Mouse (Mus musculus) midbrain, embryonic 15.5 days (tissue): ENCODE measurements around the gene Arid1b. TPM values are rescaled to one million over a fixed set of nuclear protein-coding genes. Genes with fewer than 3 reads are reported as not detected.
A peak's percentile ranks its signal among the peaks of the same experiment; 100 is the strongest.

ENCODE experiments used
- ATAC-seq: fragments of 200-750 bp; cut with Nextera tagmentation; replicated peaks from 2 replicates; pipeline ENCODE4 v1.8.0; 2017; ENCODE audit warnings: moderate TSS enrichment
- H3K27ac ChIP-seq: fragments of 300-500 bp; sonication (generic); 2 replicates; pipeline ENCODE4 v1.5.1; 2015; ENCODE audit warnings: mild to moderate bottlenecking, inconsistent platforms
- H3K27me3 ChIP-seq: fragments of 300-500 bp; sonication (generic); replicated peaks from 2 replicates; pipeline ENCODE4 v1.6.1; 2015; ENCODE audit warnings: inconsistent platforms
- H3K36me3 ChIP-seq: fragments of 300-500 bp; sonication (generic); replicated peaks from 2 replicates; pipeline ENCODE4 v1.6.1; 2015; ENCODE audit warnings: inconsistent platforms
- H3K4me1 ChIP-seq: fragments of 300-500 bp; sonication (generic); 2 replicates; pipeline ENCODE4 v1.6.1; 2015; ENCODE audit warnings: inconsistent platforms
- H3K4me2 ChIP-seq: fragments of 300-500 bp; sonication (generic); 2 replicates; pipeline ENCODE4 v1.6.1; 2015; ENCODE audit warnings: inconsistent platforms, mild to moderate bottlenecking, moderate library complexity
- H3K4me3 ChIP-seq: fragments of 300-500 bp; sonication (generic); 2 replicates; pipeline ENCODE4 v1.5.1; 2015; ENCODE audit warnings: mild to moderate bottlenecking, inconsistent platforms
- H3K9ac ChIP-seq: fragments of 300-500 bp; sonication (generic); 2 replicates; pipeline ENCODE4 v1.6.1; 2015; ENCODE audit warnings: mild to moderate bottlenecking, inconsistent platforms
- H3K9me3 ChIP-seq: fragments of 300-500 bp; sonication (generic); 2 replicates; pipeline ENCODE4 v1.6.1; 2016; ENCODE audit warnings: inconsistent platforms
- WGBS: fragments of 180-500 bp; shearing (Covaris S2); methylation state at CpG from one replicate; pipeline ENCODE4 v1.1.7; 2015; ENCODE audit warnings: mixed read lengths; 5-methylcytosine and 5-hydroxymethylcytosine counted together
- polyA plus RNA-seq: library from polyadenylated mRNA; unstranded; fragments of >200 nt; fragmentation: Nextera tagmentation; extraction: Ambion mirVana; gene quantifications from 2 replicates; pipeline ENCODE4 v1.2.1, GENCODE M21; 2015

Gene Arid1b
- polyA plus RNA-seq, 1 experiment from 2014 or later = 16.5 TPM

DNA sequence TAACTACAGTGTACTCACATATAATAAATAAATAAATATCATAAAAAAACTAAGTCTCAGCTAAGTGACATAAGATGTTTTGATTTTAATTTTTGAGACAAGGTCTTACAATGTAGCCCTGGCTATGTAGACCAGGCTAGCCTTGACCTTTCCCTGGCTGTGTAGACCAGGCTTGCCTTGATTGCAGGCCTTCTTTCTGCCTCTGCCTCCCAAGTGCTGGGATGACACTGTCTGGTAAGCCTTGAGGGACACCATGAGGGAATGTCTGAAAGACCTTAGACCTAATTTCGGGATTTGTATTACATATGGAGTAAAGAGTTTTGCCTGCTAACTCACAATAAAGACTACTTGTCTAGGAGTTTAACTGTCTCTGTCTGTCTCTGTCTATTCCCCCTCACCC is 214.9 kb downstream of the Arid1b start:
- no peak for ATAC-seq
- no peaks in the 10 kb centered on the region for H3K9me3 ChIP-seq
- H3K4me3 ChIP-seq = no peak overlapping the region
- H3K9ac ChIP-seq = no peak overlapping the region
- no peaks in the 10 kb centered on the region for H3K27me3 ChIP-seq
- WGBS = 84% methylated on average over 1 of the region's 1 CpGs
- no peaks in the 10 kb centered on the region for H3K36me3 ChIP-seq
- no peak overlapping the region for H3K27ac ChIP-seq
- H3K4me2 ChIP-seq = no peak overlapping the region
- peaks cover 57% of the 10 kb centered on the region for H3K4me1 ChIP-seq

DNA sequence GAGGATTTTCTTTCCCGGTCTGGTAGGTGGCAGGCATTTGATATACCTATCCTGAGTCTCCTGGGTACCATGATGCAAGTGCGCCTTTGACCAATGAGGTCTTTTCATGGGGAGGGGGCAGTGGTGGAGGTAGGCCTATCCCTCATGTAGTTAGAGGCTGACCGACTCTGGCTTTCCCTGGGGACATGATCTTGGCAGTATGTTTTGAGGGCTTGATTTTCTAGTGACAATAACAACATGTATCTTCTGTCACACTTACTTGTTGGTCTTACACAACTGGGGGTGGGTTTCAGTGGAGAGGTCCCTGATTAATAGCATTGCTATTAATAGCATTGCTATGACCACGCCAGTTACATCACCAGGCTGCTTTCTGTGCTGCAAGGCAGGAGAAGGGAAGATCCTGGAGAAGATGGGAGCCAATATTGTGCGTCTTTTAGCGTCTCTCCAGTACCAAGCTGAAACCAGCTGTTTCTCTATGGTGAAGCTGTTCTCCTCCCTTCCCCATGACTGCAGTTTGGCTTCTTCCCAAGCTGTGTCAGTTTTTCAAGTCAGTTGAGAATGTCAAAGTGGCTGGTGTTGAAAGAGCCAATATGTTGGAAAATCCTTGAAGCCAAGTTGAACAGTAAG is 216.1 kb downstream of the Arid1b start:
- Histone ChIP-seq H3K9me3 (no peaks in the 10 kb centered on the region), H3K36me3 (no peaks in the 10 kb centered on the region), H3K4me1 (peaks cover 60% of the 10 kb centered on the region), H3K27ac (no peak overlapping the region), H3K27me3 (no peaks in the 10 kb centered on the region), H3K4me2 (no peak overlapping the region), H3K4me3 (no peak overlapping the region), H3K9ac (no peak overlapping the region)
- 84% methylated on average over 6 of the region's 6 CpGs for WGBS
- ATAC-seq = no peak

GRCm38 (mm10) chr17:5210891-5211290 is 216.8 kb downstream of the Arid1b start:
- peaks cover 54% of the 10 kb centered on the region for H3K4me1 ChIP-seq
- WGBS = 90% methylated on average over 7 of the region's 7 CpGs
- H3K9ac ChIP-seq = no peak overlapping the region

DNA sequence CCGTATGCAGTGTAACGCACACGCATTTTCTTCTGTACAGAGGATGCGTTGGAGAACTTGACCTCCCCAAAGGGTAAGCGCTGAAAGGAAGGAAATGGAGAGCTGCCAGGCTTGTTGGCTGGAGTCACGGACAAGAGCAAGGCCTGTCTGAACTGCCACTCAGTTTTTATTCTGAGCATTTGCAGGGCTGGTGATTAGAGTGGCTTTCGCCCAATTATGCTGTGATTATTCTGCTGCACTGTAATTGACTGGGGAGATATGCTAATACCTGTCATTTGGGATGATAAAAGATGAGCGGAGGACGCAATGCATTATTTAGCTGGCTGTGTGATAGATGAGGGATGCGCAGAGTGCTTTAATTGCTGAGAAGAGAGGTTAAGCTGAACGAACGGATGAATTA is 218.0 kb downstream of the Arid1b start:
- ATAC-seq = peak; percentile 83
- Histone ChIP-seq H3K9me3 (no peaks in the 10 kb centered on the region), H3K36me3 (no peaks in the 10 kb centered on the region), H3K4me2 (0 out of 2 replicates have a peak overlapping the region, but pooled peaks have one; percentile 3), H3K27ac (peak overlapping the region; percentile 72), H3K4me3 (no peak overlapping the region), H3K4me1 (peaks cover 58% of the 10 kb centered on the region), H3K9ac (no peak overlapping the region), H3K27me3 (no peaks in the 10 kb centered on the region)
- 14% methylated on average over 12 of the region's 12 CpGs for WGBS

More at GRCm38 (mm10) chr17:5210891-5211290, 216.8 kb downstream of the Arid1b start:
- Histone ChIP-seq H3K27ac (0 out of 2 replicates have a peak overlapping the region, but pooled peaks have one; percentile 72), H3K36me3 (no peaks in the 10 kb centered on the region), H3K4me3 (no peak overlapping the region), H3K4me2 (no peak overlapping the region), H3K27me3 (no peaks in the 10 kb centered on the region), H3K9me3 (no peaks in the 10 kb centered on the region)
- ATAC-seq = no peak

DNA sequence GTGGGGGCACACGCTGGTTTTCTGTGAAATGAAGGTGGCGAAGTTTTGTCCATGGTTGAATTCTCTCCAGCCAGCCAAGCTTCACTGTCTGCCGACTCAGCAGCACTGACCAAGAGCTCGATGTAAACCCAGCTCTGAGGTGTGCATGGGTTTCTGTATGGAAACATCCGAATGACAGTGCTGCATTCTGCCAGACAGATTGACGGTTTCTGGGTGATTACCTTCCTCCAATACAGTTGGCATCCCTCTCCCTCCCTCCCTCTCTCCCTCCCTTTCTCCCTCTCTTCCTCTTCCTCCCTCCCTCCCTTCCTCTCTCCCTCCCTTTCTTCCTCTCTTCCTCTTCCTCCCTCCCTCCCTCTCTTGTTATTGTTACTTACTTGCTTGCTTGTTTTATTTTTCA is 219.3 kb downstream of the Arid1b start:
- H3K27me3 ChIP-seq = no peaks in the 10 kb centered on the region
- ATAC-seq = no peak
- no peak overlapping the region for H3K4me2 ChIP-seq
- H3K36me3 ChIP-seq = no peaks in the 10 kb centered on the region
- H3K9me3 ChIP-seq = no peaks in the 10 kb centered on the region
- peak overlapping the region; percentile 72 for H3K27ac ChIP-seq
- H3K4me1 ChIP-seq = peaks cover 62% of the 10 kb centered on the region
- H3K4me3 ChIP-seq = no peak overlapping the region
- no peak overlapping the region for H3K9ac ChIP-seq
- 53% methylated on average over 6 of the region's 6 CpGs for WGBS

GRCm38 (mm10) chr17:5215352-5215751 is 221.2 kb downstream of the Arid1b start:
- Histone ChIP-seq H3K9me3 (no peaks in the 10 kb centered on the region), H3K4me1 (peaks cover 60% of the 10 kb centered on the region), H3K4me3 (no peak overlapping the region), H3K9ac (no peak overlapping the region), H3K27me3 (no peaks in the 10 kb centered on the region), H3K27ac (no peak overlapping the region), H3K4me2 (no peak overlapping the region), H3K36me3 (no peaks in the 10 kb centered on the region)
- 92% methylated on average over 4 of the region's 4 CpGs for WGBS
- ATAC-seq = no peak

DNA sequence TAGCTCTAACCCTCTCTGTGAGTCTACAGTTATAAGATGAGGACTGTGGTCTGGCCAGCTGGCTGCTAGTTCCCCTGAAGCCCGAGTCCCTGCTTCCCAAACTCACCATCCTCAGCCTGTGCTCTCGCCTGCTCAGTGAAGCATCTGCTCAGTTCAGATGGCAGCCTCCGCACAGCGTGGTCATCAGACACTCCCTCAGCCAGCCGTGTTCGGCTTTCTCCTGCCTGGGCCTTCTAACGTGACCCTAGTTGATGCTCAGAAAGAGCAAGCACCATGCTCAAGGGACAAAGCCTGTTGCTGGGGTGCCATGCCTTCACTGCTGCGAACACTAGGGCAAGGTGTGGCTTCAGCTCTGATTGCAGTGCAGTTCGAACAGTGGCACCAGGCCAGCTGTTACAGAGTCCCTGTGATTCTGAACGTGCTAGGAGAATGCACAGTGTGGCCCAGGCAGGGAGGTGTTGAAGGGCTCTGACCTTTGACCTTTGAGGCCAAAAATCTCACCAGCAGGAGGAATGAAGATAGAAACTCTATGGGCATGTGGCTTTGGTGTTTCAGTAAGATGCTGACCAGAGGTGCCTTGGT is 222.9 kb downstream of the Arid1b start:
- Histone ChIP-seq H3K9me3 (no peaks in the 10 kb centered on the region), H3K9ac (no peak overlapping the region), H3K36me3 (no peaks in the 10 kb centered on the region), H3K4me1 (peaks cover 59% of the 10 kb centered on the region), H3K27me3 (no peaks in the 10 kb centered on the region), H3K27ac (no peak overlapping the region), H3K4me2 (no peak overlapping the region), H3K4me3 (no peak overlapping the region)
- WGBS = 41% methylated on average over 10 of the region's 10 CpGs
- no peak for ATAC-seq

- Histone ChIP-seq H3K4me1 (peaks cover 48% of the 10 kb centered on the region), H3K4me2 (no peak overlapping the region), H3K27ac (no peak overlapping the region), H3K4me3 (no peak overlapping the region), H3K36me3 (no peaks in the 10 kb centered on the region), H3K9ac (no peak overlapping the region), H3K9me3 (no peaks in the 10 kb centered on the region), H3K27me3 (no peaks in the 10 kb centered on the region)
- WGBS = 73% methylated on average over 9 of the region's 9 CpGs
- ATAC-seq = no peak; the same call in 1 of the 2 replicates
Observed at GRCm38 (mm10) chr17:5217852-5218845, 224.0 kb downstream of the Arid1b start.

- no peaks in the 10 kb centered on the region for H3K36me3 ChIP-seq
- H3K9ac ChIP-seq = no peak overlapping the region
- no peak for ATAC-seq
- H3K4me2 ChIP-seq = no peak overlapping the region
- H3K4me3 ChIP-seq = no peak overlapping the region
- no peak overlapping the region for H3K27ac ChIP-seq
- H3K9me3 ChIP-seq = no peaks in the 10 kb centered on the region
- 84% methylated on average over 6 of the region's 6 CpGs for WGBS
- no peaks in the 10 kb centered on the region for H3K27me3 ChIP-seq
- H3K4me1 ChIP-seq = peaks cover 40% of the 10 kb centered on the region
Observed at GRCm38 (mm10) chr17:5218955-5219557, 224.9 kb downstream of the Arid1b start.

- H3K27me3 ChIP-seq = no peaks in the 10 kb centered on the region
- WGBS = 46% methylated on average over 8 of the region's 8 CpGs
- ATAC-seq = no peak; the same call in 1 of the 2 replicates
- no peak overlapping the region for H3K4me3 ChIP-seq
- no peak overlapping the region for H3K9ac ChIP-seq
- H3K4me1 ChIP-seq = peaks cover 31% of the 10 kb centered on the region
- H3K36me3 ChIP-seq = no peaks in the 10 kb centered on the region
- 0 out of 2 replicates have a peak overlapping the region, but pooled peaks have one; percentile 35 for H3K27ac ChIP-seq
- H3K4me2 ChIP-seq = no peak overlapping the region
- no peaks in the 10 kb centered on the region for H3K9me3 ChIP-seq
Observed at GRCm38 (mm10) chr17:5221041-5221440, 226.9 kb downstream of the Arid1b start.

DNA sequence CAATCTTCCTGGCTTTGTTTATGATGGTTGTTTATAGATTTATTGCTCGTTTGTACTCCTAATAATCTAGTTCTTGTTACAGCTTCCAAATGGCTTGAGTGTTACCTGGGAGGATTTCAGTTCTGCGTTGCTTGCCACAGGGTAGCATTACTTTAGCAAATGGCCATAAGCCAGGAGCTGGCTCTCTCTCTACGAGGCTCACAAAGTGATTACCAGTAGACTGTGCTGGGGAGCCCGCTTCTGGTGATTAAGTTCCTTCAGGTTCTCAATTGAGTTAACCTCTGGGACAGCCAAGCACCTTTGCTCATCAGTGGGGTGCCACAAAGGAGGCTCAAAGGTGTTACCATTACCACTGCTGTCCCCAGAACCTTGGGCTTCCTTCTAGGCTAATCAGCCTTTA is 227.4 kb downstream of the Arid1b start:
- Histone ChIP-seq H3K27me3 (no peaks in the 10 kb centered on the region), H3K9me3 (no peaks in the 10 kb centered on the region), H3K27ac (no peak overlapping the region), H3K4me3 (no peak overlapping the region), H3K4me1 (peaks cover 34% of the 10 kb centered on the region), H3K36me3 (no peaks in the 10 kb centered on the region), H3K4me2 (no peak overlapping the region), H3K9ac (no peak overlapping the region)
- ATAC-seq = no peak
- 50% methylated on average over 4 of the region's 4 CpGs for WGBS

DNA sequence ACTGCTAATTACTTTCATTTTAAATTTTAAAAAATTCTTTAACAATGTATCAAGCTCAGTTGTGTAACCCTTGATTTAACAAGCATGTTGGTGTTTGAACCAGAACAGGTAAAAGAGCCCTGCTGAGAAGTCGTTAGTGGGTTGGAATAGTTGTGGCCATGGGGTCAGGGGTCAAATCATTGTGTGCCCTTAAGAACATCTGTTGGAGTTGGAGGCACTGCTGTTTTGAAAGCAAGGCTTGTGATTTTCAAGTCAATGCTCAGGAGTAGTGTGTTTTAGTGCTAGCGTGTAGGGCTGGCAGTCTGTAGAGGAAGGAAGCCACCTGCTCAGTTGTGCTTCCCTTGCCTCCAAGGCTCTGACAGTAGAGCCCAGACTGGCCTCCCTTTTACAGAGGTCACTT is 228.7 kb downstream of the Arid1b start:
- Histone ChIP-seq H3K9me3 (no peaks in the 10 kb centered on the region), H3K9ac (no peak overlapping the region), H3K36me3 (no peaks in the 10 kb centered on the region), H3K27me3 (no peaks in the 10 kb centered on the region), H3K27ac (no peak overlapping the region), H3K4me3 (no peak overlapping the region), H3K4me1 (peaks cover 29% of the 10 kb centered on the region), H3K4me2 (no peak overlapping the region)
- no peak for ATAC-seq
- WGBS = 32% methylated on average over 2 of the region's 2 CpGs
